Mouse (Mus musculus) erythroblast, embryonic 14.5 days (primary cell): ENCODE data around the gene Fam167b.

Source experiments
- GATA1 ChIP-seq: IDR thresholded peaks from 2 replicates; pipeline ENCODE4 v1.6.1; 2012; ENCODE audit warnings: low read length, inconsistent platforms, mixed read lengths
- TAL1 ChIP-seq: IDR thresholded peaks from 3 replicates; pipeline ENCODE4 v1.6.1; 2012; ENCODE audit warnings: low read length, inconsistent platforms, mixed read lengths

DNA sequence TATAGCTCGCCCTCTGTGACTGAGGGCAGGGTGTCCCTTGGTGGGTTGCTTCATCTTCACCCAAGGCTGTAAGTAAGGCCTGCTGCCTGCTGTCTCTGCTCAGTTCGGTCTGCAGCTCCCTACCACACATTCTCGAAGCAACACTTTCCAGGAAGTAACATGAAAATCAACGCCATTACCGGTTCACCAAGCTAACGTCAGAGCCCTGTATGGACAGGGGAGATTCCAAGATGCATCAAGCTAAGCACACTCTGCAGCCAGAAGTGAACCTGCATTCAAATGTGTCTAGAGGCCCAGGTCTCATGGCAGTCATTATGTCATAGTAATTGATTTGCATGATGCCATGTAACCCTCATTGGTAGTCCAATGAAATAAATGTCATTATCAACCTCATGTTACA, 8.3 kb downstream of the Fam167b start:
- no peak for TF ChIP-seq TAL1
- TF ChIP-seq GATA1 = no peak
